Mouse (Mus musculus) heart, embryonic 16.5 days (tissue): ENCODE measurements around the gene Gm11567. TPM values are rescaled to one million over a fixed set of nuclear protein-coding genes. Genes with fewer than 3 reads are reported as not detected.
"Not testable (repeated sequence)": the region's sequence is repeated elsewhere in the genome, so short reads cannot be mapped to it uniquely, and the experiment has no call there.

Experiments used
- ATAC-seq: fragments of 200-750 bp; cut with Nextera tagmentation; replicated peaks from 2 replicates; pipeline ENCODE4 v1.8.0; 2017; ENCODE audit warnings: moderate number of reproducible peaks; ENCODE audit not compliant: insufficient read depth, low FRiP score; ENCODE audit errors: extremely low read depth
- H3K27ac ChIP-seq: fragments of 300-500 bp; sonication (generic); 2 replicates; pipeline ENCODE4 v1.5.1; 2014; ENCODE audit warnings: mild to moderate bottlenecking, low read length, control low read depth, moderate library complexity
- H3K27me3 ChIP-seq: fragments of 300-500 bp; sonication (generic); 2 replicates; pipeline ENCODE4 v1.6.1; 2014; ENCODE audit warnings: low read length, mixed read lengths; ENCODE audit not compliant: control insufficient read depth, insufficient read depth
- H3K36me3 ChIP-seq: fragments of 300-500 bp; sonication (generic); 2 replicates; pipeline ENCODE4 v1.6.1; 2014; ENCODE audit not compliant: control insufficient read depth, insufficient read depth
- H3K4me1 ChIP-seq: fragments of 300-500 bp; sonication (generic); 2 replicates; pipeline ENCODE4 v1.6.1; 2014; ENCODE audit warnings: low read length, mixed read lengths; ENCODE audit not compliant: control insufficient read depth, insufficient read depth
- H3K4me2 ChIP-seq: fragments of 300-500 bp; sonication (generic); 2 replicates; pipeline ENCODE4 v1.6.1; 2014; ENCODE audit warnings: low read depth, mild to moderate bottlenecking, control low read depth, low read length
- H3K4me3 ChIP-seq: fragments of 300-500 bp; sonication (generic); 2 replicates; pipeline ENCODE4 v1.5.1; 2014; ENCODE audit warnings: mild to moderate bottlenecking, control low read depth, low read length
- H3K9ac ChIP-seq: fragments of 300-500 bp; sonication (generic); 2 replicates; pipeline ENCODE4 v1.6.1; 2014; ENCODE audit warnings: low read length, control low read depth
- H3K9me3 ChIP-seq: fragments of 300-500 bp; sonication (generic); replicated peaks from 2 replicates; pipeline ENCODE4 v1.6.1; 2016; ENCODE audit warnings: low read length; ENCODE audit not compliant: control insufficient read depth
- WGBS: fragments of 180-500 bp; shearing (Covaris S2); extraction: QIAGEN DNeasy Blood & Tissue Kit; methylation state at CpG from one replicate; pipeline ENCODE4 v1.1.7; 2014; 5-methylcytosine and 5-hydroxymethylcytosine counted together
- polyA plus RNA-seq: library from polyadenylated mRNA; unstranded; fragments of >200 nt; fragmentation: Nextera tagmentation; extraction: Ambion mirVana; gene quantifications from 2 replicates; pipeline ENCODE4 v1.2.1, GENCODE M21; 2015

Gene Gm11567
- polyA plus RNA-seq, 1 experiment from 2014 or later = not detected

GRCm38 (mm10) chr11:99873089-99873488, 5.9 kb upstream of the Gm11567 start, which contains the start of gene Krtap9-1:
TSS of gene Krtap9-1 (plus strand) at chr11:99873389.
- H3K4me1 ChIP-seq, H3K27ac ChIP-seq, H3K9me3 ChIP-seq, H3K27me3 ChIP-seq, H3K9ac ChIP-seq, H3K36me3 ChIP-seq, H3K4me3 ChIP-seq, ATAC-seq, H3K4me2 ChIP-seq: not testable (repeated sequence)
- 73% methylated on average over 1 of the region's 1 CpGs for WGBS

DNA sequence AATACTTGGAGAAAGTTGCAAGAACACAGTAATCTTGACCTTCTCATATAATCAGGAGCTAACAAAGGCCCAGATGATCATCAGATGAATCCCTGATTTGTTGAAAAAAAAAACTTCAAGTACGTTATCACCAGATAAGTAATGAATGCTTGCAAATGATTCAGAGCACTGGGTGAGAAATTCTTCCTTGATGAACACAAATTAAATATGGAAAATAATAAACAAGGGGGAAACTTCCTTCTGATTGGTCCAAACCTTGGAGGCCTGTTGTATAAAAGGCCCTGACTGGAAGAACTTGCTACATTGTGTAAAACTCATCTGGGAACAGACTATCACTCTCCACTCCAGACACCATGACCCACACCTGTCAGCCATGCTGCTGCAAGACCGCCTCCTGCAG, 28.6 kb downstream of the Gm11567 start, which contains the start of gene Krtap31-1:
Gene Krtap31-1, plus strand, starts transcription at position 301 of the 400 bp plus-strand sequence.
- no peaks in the 10 kb centered on the region for H3K27me3 ChIP-seq
- WGBS = 48% methylated on average over 2 of the region's 2 CpGs
- no peak within 1 kb of the TSS for H3K4me3 ChIP-seq
- no peaks in the 10 kb centered on the region for H3K9me3 ChIP-seq
- H3K9ac ChIP-seq = no peak within 1 kb of the TSS
- no peak within 1 kb of the TSS for H3K27ac ChIP-seq
- no peak within 1 kb of the TSS for H3K4me2 ChIP-seq
- no peaks in the 10 kb centered on the region for H3K4me1 ChIP-seq
- H3K36me3 ChIP-seq = no peaks in the 10 kb centered on the region
- no peak for ATAC-seq

- Histone ChIP-seq H3K4me2 (no peak within 1 kb of the TSS), H3K4me3 (no peak within 1 kb of the TSS), H3K9me3 (no peaks in the 10 kb centered on the region), H3K27me3 (no peaks in the 10 kb centered on the region), H3K36me3 (no peaks in the 10 kb centered on the region), H3K4me1 (no peaks in the 10 kb centered on the region), H3K27ac (no peak within 1 kb of the TSS), H3K9ac (no peak within 1 kb of the TSS)
- no peak for ATAC-seq
- WGBS = 82% methylated on average over 3 of the region's 3 CpGs
Observed at GRCm38 (mm10) chr11:99914451-99914850, 35.5 kb downstream of the Gm11567 start, which contains the start of gene Gm11565. TSS of gene Gm11565 (plus strand) at chr11:99914751.

Other genes starting within 250 kb of the Gm11567 start
- not detected in 2 replicates for gene Krtap4-2, start 244.1 kb upstream of the Gm11567 start, polyA plus RNA-seq
- gene Krtap4-7, start 235.1 kb upstream of the Gm11567 start, polyA plus RNA-seq = not detected in 2 replicates
- gene Gm11555, start 229.0 kb upstream of the Gm11567 start, polyA plus RNA-seq = not detected in 2 replicates
- not detected in 2 replicates for gene Gm11563, start 220.2 kb upstream of the Gm11567 start, polyA plus RNA-seq
- gene Krtap4-6, start 213.2 kb upstream of the Gm11567 start, polyA plus RNA-seq = not detected in 2 replicates
- not detected in 2 replicates for gene Gm14190, start 188.4 kb upstream of the Gm11567 start, polyA plus RNA-seq
- gene Gm14180, start 144.9 kb upstream of the Gm11567 start, polyA plus RNA-seq = not detected in 2 replicates
- gene Gm11595, start 106.3 kb upstream of the Gm11567 start, polyA plus RNA-seq = not detected in 2 replicates
- gene Krtap4-8, start 98.5 kb upstream of the Gm11567 start, polyA plus RNA-seq = not detected in 2 replicates
- gene Krtap4-9, start 94.0 kb upstream of the Gm11567 start, polyA plus RNA-seq = not detected in 2 replicates
- gene Gm11596, start 85.7 kb upstream of the Gm11567 start, polyA plus RNA-seq = not detected in 2 replicates
- gene Gm11569, start 80.3 kb upstream of the Gm11567 start, polyA plus RNA-seq = not detected in 2 replicates
- gene Gm11554, start 74.7 kb upstream of the Gm11567 start, polyA plus RNA-seq = not detected in 2 replicates
- not detected in 2 replicates for gene Krtap4-13, start 69.3 kb upstream of the Gm11567 start, polyA plus RNA-seq
- gene Gm11564, start 63.5 kb upstream of the Gm11567 start, polyA plus RNA-seq = not detected in 2 replicates
- not detected in 2 replicates for gene 2300003K06Rik, start 41.1 kb upstream of the Gm11567 start, polyA plus RNA-seq
- not detected in 2 replicates for gene Krtap4-16, start 27.6 kb upstream of the Gm11567 start, polyA plus RNA-seq
- not detected in 2 replicates for gene Gm11568, start 21.3 kb upstream of the Gm11567 start, polyA plus RNA-seq
- gene Gm11559, start 14.7 kb upstream of the Gm11567 start, polyA plus RNA-seq = not detected in 2 replicates
- gene Krtap9-1, start 5.8 kb upstream of the Gm11567 start, polyA plus RNA-seq = not detected in 2 replicates
- gene Krtap31-1, start 28.7 kb downstream of the Gm11567 start, polyA plus RNA-seq = not detected in 2 replicates
- gene Gm11565, start 35.6 kb downstream of the Gm11567 start, polyA plus RNA-seq = not detected in 2 replicates
- not detected in 2 replicates for gene Krtap31-2, start 57.1 kb downstream of the Gm11567 start, polyA plus RNA-seq
- not detected in 2 replicates for gene Krtap9-5, start 69.3 kb downstream of the Gm11567 start, polyA plus RNA-seq
- not detected in 2 replicates for gene Krtap29-1, start 99.9 kb downstream of the Gm11567 start, polyA plus RNA-seq
- not detected in 2 replicates for gene Krtap16-1, start 107.4 kb downstream of the Gm11567 start, polyA plus RNA-seq
- gene Krtap17-1, start 114.8 kb downstream of the Gm11567 start, polyA plus RNA-seq = 0.27 TPM in 1 of 2 replicates, not detected in the other
- not detected in 2 replicates for gene Krt33a, start 137.0 kb downstream of the Gm11567 start, polyA plus RNA-seq
- gene Krt33b, start 150.7 kb downstream of the Gm11567 start, polyA plus RNA-seq = not detected in 2 replicates
- gene Krt34, start 162.4 kb downstream of the Gm11567 start, polyA plus RNA-seq = not detected in 2 replicates
- gene Krt31, start 171.4 kb downstream of the Gm11567 start, polyA plus RNA-seq = 0.12 TPM in 1 of 2 replicates, not detected in the other
- gene Krt32, start 209.0 kb downstream of the Gm11567 start, polyA plus RNA-seq = not detected in 2 replicates
- gene Krt35, start 217.1 kb downstream of the Gm11567 start, polyA plus RNA-seq = not detected in 2 replicates
- gene Krt36, start 226.4 kb downstream of the Gm11567 start, polyA plus RNA-seq = not detected in 2 replicates
- gene Krt13, start 242.4 kb downstream of the Gm11567 start, polyA plus RNA-seq = 0.58 and 1.7 TPM in 2 replicates